Mouse (Mus musculus) mesoderm, embryonic 11.5 days (tissue): ENCODE results near the gene Gm9922.
A peak's percentile ranks its signal among the peaks of the same experiment; 100 is the strongest.

ENCODE experiments used
- DNase-seq: peaks from one replicate; pipeline ENCODE4 v3.0.0-alpha.2; 2012; ENCODE audit warnings: low read depth, low spot score

Gm9922 gene

GRCm38 (mm10) chr14:101729237-101729971 is at the start of gene Gm9922, which contains the start of gene Lmo7:
Gm9922 (minus strand) TSS chr14:101729814.
Lmo7 (plus strand) TSS chr14:101729957.
- peak; percentile 63 for DNase-seq

- DNase-seq, result no peak
Measured at GRCm38 (mm10) chr14:101778426-101778825, 48.8 kb upstream of the Gm9922 start.

GRCm38 (mm10) chr14:101777129-101777493 is 47.5 kb upstream of the Gm9922 start:
- no peak for DNase-seq

- DNase-seq, result no peak
Measured at GRCm38 (mm10) chr14:101776296-101777128, 46.9 kb upstream of the Gm9922 start.

GRCm38 (mm10) chr14:101774631-101775030 is 45.0 kb upstream of the Gm9922 start:
- peak; percentile 34 for DNase-seq

- DNase-seq, result no peak
Measured at GRCm38 (mm10) chr14:101771756-101772155, 42.1 kb upstream of the Gm9922 start.

- DNase-seq, result no peak
Measured at GRCm38 (mm10) chr14:101771336-101771735, 41.7 kb upstream of the Gm9922 start.

GRCm38 (mm10) chr14:101763762-101764295 is 34.2 kb upstream of the Gm9922 start:
- DNase-seq, result no peak

- DNase-seq, result peak; percentile 9
Measured at GRCm38 (mm10) chr14:101762267-101762666, 32.7 kb upstream of the Gm9922 start.

- no peak for DNase-seq
Measured at GRCm38 (mm10) chr14:101755425-101755824, 25.8 kb upstream of the Gm9922 start.

- DNase-seq, result no peak
Measured at GRCm38 (mm10) chr14:101750910-101751309, 21.3 kb upstream of the Gm9922 start.

GRCm38 (mm10) chr14:101748436-101748835 is 18.8 kb upstream of the Gm9922 start:
- DNase-seq, result no peak

- DNase-seq, result no peak
Measured at GRCm38 (mm10) chr14:101747811-101748210, 18.2 kb upstream of the Gm9922 start.

- DNase-seq, result no peak
Measured at GRCm38 (mm10) chr14:101746635-101747034, 17.0 kb upstream of the Gm9922 start.

GRCm38 (mm10) chr14:101737501-101737900 is 7.9 kb upstream of the Gm9922 start:
- DNase-seq, result no peak

GRCm38 (mm10) chr14:101733542-101734303 is 4.1 kb upstream of the Gm9922 start:
- DNase-seq, result no peak

- peak; percentile 16 for DNase-seq
Measured at GRCm38 (mm10) chr14:101729972-101730692, 518 bp upstream of the Gm9922 start.

GRCm38 (mm10) chr14:101714414-101714813 is 15.2 kb downstream of the Gm9922 start:
- no peak for DNase-seq

GRCm38 (mm10) chr14:101707088-101707487 is 22.5 kb downstream of the Gm9922 start:
- DNase-seq, result no peak

- no peak for DNase-seq
Measured at GRCm38 (mm10) chr14:101704479-101704878, 25.1 kb downstream of the Gm9922 start.

- DNase-seq, result no peak
Measured at GRCm38 (mm10) chr14:101688406-101688805, 41.2 kb downstream of the Gm9922 start.
